Mouse (Mus musculus) Muller cell, postnatal 12 days (primary cell): ENCODE data around the gene Zfp182.

Experiments used
- DNase-seq: peaks from one replicate; pipeline ENCODE4 v3.0.0-alpha.2; 2015; ENCODE audit errors: inconsistent ontology term

The Zfp182 gene

DNA sequence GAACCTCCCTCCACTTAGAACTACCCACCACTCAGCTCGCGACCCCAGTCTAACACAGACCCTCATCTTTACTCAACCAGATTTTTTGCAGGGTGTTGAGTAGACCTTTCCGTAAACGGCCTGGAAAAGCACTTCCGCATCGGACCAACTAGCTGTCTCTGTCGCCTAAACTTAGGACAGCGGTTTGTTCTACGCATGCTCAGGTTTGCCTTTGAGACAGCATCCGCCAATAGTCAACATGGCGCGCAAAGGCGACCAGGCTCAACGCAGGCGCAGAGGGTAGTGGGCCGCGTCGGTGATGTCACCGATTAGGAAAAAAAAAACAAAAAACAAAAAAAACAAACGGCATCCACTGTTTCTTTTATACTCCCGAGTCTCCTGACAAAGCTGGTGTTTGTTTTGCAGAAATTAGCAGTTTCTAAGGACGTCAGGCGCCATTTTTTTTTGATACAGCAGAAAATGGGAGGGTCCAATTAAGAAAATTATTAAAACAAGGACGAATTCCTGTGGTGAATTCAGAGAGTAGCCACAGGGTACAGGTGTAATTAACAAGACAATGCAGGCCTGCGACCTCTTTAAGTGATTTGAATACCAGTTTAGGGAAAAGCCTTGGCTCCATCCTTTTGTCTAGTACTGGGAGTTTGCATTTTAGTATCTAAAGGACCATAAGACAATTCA is at the start of gene Zfp182:
Gene Zfp182 (minus strand): TSS at position 451 of the 678 bp plus-strand sequence.
- DNase-seq = peak; percentile 78

DNA sequence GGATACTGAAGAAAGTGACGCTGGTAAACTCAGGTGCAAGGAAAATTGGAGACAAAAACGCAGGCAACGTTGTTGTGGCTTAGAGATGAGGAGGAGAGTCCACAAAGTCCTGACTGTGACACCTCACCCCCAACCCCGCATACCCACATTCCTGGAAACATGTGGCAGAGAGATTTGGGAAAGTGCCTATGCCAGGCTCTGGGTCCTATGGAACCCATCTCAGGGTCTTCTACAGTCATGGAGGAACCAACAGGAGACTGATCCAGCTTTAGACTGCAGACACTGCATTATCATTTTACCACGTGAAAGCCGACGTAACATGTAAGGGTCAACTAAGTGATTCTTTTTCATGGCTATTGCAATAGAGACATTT is 27.7 kb upstream of the Zfp182 start:
- no peak for DNase-seq

DNA sequence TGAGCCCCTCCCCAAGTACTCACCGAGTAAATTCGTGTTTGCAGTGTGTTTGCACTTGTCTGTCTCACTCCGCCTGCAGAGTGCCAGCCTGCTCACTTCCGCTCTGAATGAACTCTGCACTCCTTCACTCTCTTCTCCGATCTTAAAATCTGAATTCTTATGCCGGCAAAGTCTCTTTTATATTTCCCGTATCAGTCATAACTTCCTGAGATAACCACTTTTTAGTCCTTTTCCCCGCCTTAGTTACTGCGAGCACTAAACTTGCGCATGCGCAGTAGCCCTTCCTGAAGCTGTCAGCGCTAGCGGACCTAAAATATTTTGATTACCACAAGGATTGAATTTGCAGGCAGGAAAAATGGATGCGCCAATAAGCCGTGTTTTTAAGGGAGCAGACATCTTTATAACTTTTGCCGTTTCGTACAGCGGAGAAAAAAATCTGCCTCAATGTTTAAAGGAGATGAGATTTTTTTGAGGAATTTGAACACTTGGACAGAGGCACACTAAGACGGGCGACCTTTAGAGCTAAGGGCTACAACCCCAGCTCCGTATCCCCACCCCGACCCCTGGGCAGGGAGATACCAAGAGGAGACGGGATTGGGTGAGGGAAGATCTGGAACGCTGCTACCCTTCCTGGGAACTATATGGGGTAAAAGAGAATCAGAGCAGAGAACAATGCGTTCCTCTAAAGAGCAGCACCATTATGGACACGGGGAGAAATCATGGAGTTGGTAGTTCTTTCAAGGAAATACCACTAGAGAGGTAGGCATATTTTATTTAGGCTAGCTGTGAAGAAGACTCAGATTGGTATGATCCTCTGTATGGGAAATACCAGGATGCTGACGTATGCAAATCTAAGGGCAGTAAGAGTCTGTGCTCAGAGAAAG is 27.1 kb upstream of the Zfp182 start, which contains the start of gene Zfp300:
Gene Zfp300 (minus strand): TSS at position 545 of the 884 bp plus-strand sequence.
- DNase-seq = peak; percentile 82

DNA sequence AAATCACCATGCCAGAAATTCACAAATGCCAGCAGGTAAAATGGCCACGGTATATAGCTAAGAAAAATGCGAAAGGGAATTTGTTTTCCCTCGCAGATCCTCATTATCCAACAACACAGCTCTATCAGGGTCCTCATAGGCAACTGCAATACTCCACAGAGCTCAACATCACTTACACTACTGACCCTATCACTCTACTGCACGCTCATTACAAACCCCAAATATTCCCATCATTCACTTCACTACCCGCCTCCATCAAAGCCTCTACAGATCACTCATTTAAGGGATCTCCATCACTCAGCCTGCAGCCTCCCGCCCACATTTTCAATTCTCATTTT is 26.5 kb upstream of the Zfp182 start:
- no peak for DNase-seq

DNA sequence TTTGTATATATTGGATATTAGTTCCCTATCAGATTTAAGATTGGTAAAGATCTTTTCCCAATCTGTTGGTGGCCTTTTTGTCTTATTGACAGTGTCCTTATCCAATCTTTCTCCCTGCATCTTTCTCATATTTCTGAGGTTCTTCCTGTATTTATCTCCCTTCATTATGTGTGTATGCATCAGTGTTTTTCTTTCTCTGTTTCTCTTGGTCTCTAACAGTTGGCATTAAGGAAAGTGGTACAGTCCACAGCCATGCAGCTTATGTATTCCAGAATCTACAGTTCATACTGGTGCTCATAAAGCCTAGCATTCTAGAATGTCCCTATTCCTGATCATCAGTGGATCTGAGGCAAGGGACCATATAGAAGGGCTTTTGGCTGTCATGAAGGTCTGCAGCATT is 6.0 kb upstream of the Zfp182 start, which contains the start of gene Spaca5:
Gene Spaca5 (plus strand): TSS at position 301 of the 400 bp plus-strand sequence.
- DNase-seq = no peak

DNA sequence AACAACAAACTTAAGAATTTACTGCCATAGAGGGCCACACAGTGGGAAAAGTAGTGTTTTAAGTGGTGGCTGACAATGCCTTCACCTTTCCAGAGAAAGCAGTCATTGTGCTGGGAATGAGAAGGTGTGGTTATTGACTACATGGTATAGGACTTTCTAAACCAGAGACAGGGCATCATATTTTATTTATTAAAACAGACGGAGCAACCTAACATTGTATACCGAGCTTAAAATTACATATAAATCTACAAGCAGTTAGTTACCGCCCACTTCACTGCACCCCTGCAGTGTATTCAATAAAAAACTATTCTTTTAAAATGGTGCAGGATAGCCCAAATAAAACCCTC is 401 bp upstream of the Zfp182 start:
- DNase-seq = no peak

DNA sequence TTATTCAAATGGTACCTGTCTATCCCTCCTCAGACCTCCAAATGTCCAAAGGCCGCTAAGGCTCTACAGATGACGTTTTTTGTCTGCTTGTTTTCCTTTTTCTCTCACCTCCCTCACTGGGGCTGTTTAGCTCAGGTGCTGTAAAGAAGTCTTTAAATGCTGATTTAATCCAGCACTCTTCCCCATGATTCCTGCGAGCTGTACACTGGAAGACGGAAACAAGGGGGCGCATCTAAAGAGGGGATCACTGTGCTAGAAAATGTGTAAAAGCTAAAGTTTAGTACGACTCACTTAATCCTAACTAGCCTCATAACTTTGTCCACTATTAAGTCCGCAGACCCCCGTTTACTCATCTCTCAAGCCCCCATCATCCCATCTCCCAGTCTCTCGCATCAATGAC is 656 bp downstream of the Zfp182 start:
- peak; percentile 25 for DNase-seq

DNA sequence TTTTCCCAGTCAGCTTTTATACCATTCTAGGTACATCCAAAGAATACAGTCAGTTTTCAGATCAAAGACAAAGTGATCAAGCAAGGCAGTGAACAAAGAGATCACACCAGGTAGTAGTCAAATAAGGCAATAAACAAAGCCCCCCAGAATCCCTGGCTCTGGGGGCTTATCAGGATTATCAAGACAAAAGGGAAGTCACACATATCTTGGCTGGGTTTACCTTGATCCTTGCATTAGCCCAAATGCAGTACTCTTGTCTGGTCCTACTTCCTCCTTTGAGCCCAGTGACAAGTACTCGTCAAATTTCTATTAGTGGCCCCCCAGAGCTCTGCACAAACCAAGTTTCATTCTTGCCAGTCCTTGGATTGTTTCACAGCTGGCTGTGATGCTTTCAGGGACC is 81.2 kb downstream of the Zfp182 start:
- no peak for DNase-seq
